Mouse (Mus musculus): ENCODE results near the gene Sh2d1b1. TPM values are rescaled to one million over a fixed set of nuclear protein-coding genes. Genes with fewer than 3 reads are reported as not detected.
"Not testable (repeated sequence)": the region's sequence is repeated elsewhere in the genome, so short reads cannot be mapped to it uniquely, and the experiment has no call there.

Gene Sh2d1b1
- polyA plus RNA-seq (2016; fragmentation: Nextera tagmentation; extraction: Ambion mirVana): 0.05 TPM in 1 of 2 replicates, not detected in the other

DNA sequence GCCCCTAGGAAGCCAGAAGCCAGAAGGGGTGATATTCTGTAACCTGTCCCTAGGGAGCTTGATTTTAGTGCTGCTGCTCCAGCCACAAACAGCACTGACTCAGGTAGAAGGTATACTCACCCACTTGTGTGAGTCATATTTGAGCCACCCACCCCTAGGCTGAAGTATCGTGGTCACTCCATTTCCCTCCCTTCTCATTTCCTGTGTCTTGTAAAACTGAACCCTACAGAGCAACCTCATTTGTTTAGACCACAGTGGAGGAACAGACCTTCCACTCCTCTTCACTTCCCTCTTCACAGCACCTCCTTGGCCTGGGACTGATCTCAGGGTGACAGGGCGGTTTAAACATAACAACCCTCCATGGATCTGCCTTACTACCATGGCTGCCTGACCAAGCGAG is at the start of gene Sh2d1b1:
Gene Sh2d1b1 (plus strand): TSS at position 305 of the 400 bp plus-strand sequence.
- H3K4me1 ChIP-seq: no peaks in the 10 kb centered on the region
- H3K27me3 ChIP-seq (ENCODE audit: low read depth, poor library complexity, severe bottlenecking): no peaks in the 10 kb centered on the region
- H3K4me3 ChIP-seq: no peak within 1 kb of the TSS
- WGBS: 77% methylated on average over 3 of the region's 3 CpGs
- no peaks in the 10 kb centered on the region for H3K9me3 ChIP-seq (replicated peaks)
- no peak within 1 kb of the TSS for H3K27ac ChIP-seq
- no peaks in the 10 kb centered on the region for H3K36me3 ChIP-seq
- no peak for DNase-seq (ENCODE audit: low spot score)

DNA sequence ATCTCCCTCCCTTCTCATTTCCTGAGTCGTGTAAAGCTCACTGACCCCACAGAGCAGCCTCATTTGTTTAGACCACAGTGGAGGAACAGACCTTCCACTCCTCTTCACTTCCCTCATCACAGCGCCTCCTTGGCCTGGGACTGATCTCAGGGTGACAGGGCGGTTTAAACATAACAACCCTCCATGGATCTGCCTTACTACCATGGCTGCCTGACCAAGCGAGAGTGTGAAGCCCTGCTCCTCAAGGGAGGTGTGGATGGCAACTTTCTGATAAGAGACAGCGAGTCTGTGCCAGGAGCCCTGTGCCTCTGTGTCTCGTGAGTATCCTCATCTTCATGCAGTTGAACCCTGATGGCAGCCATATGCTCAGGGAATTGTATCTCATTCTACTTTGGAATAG is 44.4 kb upstream of the Sh2d1b1 start, which contains the start of gene Sh2d1b2:
Gene Sh2d1b2 (plus strand): TSS at position 62 of the 400 bp plus-strand sequence.
- H3K27me3 ChIP-seq (ENCODE audit: low read depth, poor library complexity, severe bottlenecking); H3K4me3 ChIP-seq; H3K36me3 ChIP-seq; DNase-seq (ENCODE audit: low spot score); H3K9me3 ChIP-seq (replicated peaks); H3K4me1 ChIP-seq; H3K27ac ChIP-seq: not testable (repeated sequence)
- WGBS: 68% methylated on average over 6 of the region's 6 CpGs

DNA sequence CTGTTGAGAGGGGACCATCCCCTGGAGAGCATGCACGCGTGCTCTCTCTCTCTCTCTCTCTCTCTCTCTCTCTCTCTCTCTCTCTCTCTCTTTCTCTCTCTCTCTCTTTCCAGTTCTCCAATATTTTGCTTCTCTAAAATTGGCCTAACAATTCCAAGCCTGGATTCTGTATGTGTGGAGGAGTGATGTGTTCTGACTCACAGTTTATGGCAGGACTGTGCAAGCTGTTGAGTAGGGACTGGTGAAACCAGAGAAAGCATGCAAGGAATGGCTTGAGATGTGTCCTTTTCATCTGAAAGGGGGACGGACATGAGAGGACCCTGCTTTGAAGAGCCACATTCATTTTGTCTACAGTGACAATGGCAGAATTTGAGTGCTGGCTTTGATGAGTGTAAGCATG is 32.1 kb upstream of the Sh2d1b1 start:
- no peak overlapping the region for H3K27ac ChIP-seq
- no peak overlapping the region for H3K4me3 ChIP-seq
- H3K4me1 ChIP-seq: no peaks in the 10 kb centered on the region
- H3K27me3 ChIP-seq (ENCODE audit: low read depth, poor library complexity, severe bottlenecking): no peaks in the 10 kb centered on the region
- H3K9me3 ChIP-seq (replicated peaks): no peaks in the 10 kb centered on the region
- 90% methylated on average over 3 of the region's 3 CpGs for WGBS
- no peak for DNase-seq (ENCODE audit: low spot score)
- no peaks in the 10 kb centered on the region for H3K36me3 ChIP-seq

DNA sequence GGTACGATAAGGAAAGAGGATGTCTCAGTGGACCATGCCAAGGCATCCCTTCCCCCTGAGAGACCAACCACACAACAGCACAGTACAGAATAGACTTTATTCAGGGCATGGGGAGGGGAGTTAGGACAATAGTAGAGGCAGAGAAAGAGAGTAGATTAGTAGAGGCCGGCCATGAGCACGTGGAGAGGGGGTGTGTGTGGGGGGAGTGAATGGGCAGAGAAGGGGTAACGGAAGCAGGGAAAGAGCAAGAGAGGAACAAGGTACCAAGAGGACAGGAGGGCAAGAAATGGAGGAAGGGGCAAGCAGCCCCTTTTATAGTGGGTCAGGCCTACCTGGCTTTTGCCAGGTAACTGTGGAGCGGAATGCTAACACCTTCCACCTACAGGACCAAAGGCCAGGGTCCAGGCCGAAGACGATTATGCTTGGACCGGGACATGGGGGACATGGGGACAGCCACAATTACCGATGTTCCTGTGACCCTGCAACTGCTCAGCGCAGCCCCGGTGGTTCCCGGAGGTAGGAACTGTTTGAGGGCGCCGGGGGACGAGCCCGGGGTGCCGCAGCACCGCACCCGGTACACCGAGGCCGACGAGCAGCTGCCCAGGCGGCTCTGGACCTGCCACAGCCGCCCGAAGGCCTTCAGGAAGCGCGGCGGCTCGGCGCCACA is 22.1 kb upstream of the Sh2d1b1 start:
- H3K4me1 ChIP-seq: peaks cover 7% of the 10 kb centered on the region; the same call in 1 of the 2 replicates
- peak overlapping the region; percentile 92 for H3K27ac ChIP-seq
- no peaks in the 10 kb centered on the region for H3K27me3 ChIP-seq (ENCODE audit: low read depth, poor library complexity, severe bottlenecking)
- no peaks in the 10 kb centered on the region for H3K36me3 ChIP-seq
- H3K9me3 ChIP-seq (replicated peaks): no peaks in the 10 kb centered on the region
- WGBS: 28% methylated on average over 30 of the region's 30 CpGs
- peak overlapping the region; percentile 74 for H3K4me3 ChIP-seq
- no peak for DNase-seq (ENCODE audit: low spot score)

DNA sequence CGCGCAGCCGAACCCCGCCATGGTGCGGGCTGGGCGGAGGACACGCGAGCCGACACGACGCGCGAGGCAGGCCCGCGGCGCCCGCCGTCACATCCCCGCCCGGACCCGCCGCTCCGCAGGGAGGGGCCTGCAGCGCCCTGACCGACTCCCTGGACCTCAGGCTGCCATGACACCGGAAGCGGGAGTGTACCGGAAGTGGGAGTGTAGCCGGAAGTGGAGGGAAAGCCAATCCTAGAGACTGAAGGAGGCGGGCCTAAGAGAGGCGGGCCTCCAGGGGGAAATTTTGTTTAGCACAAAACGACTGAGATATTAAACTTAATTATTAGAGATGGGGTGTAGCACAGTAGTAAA is 21.6 kb upstream of the Sh2d1b1 start:
- Histone ChIP-seq H3K4me3 (peak overlapping the region; percentile 74), H3K4me1 (peaks cover 7% of the 10 kb centered on the region; the same call in 1 of the 2 replicates), H3K9me3 (replicated peaks) (no peaks in the 10 kb centered on the region), H3K36me3 (no peaks in the 10 kb centered on the region), H3K27ac (peak overlapping the region; percentile 92), H3K27me3 (ENCODE audit: low read depth, poor library complexity, severe bottlenecking) (no peaks in the 10 kb centered on the region)
- DNase-seq (ENCODE audit: low spot score): peak; percentile 93
- WGBS: 7% methylated on average over 32 of the region's 32 CpGs

DNA sequence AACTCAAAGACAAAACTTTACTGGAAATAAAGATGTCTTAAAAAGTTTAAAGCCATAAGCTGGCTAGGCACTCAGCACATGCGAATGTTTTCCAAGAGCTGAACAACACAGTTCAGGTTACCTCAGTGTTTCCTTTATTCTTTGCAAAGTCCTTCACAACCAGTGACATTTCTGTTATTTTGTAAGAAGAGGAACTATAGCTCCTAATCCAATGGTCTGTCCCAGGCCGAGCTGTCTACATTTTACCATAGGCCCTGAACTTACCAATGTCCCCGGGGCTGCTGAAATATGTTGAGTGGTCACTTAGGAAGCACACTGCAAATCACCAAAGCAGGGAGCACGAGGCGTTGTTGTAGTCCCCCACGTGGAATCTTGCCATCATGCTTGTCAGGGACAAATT is 6.8 kb upstream of the Sh2d1b1 start:
- no peak overlapping the region for H3K27ac ChIP-seq
- H3K9me3 ChIP-seq (replicated peaks): no peaks in the 10 kb centered on the region; the same call in 1 of the 2 replicates
- no peak for DNase-seq (ENCODE audit: low spot score)
- no peak overlapping the region for H3K4me3 ChIP-seq
- WGBS: 87% methylated on average over 6 of the region's 6 CpGs
- H3K27me3 ChIP-seq (ENCODE audit: low read depth, poor library complexity, severe bottlenecking): no peaks in the 10 kb centered on the region
- no peaks in the 10 kb centered on the region for H3K4me1 ChIP-seq
- H3K36me3 ChIP-seq: no peaks in the 10 kb centered on the region

DNA sequence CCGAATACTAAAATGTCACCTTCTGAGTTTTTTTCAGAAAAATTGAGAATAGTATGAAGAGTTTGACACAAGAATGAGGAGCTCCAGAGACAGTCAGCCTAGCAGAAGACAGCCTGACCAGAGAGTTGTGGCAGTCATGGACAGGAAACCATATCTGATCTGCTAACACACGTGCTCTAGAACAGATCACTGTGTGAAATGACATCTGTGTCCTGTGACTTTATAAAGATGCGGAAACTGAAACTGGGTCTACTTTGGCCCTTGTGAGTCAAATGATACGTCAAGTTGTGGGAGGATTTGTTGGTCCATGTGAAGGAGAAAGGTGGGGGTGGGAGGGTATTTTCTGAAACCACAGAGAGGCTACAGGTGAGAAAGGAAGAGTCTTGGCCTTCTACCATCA is 6.4 kb upstream of the Sh2d1b1 start:
- Histone ChIP-seq H3K27ac (no peak overlapping the region), H3K9me3 (replicated peaks) (no peaks in the 10 kb centered on the region; the same call in 1 of the 2 replicates), H3K27me3 (ENCODE audit: low read depth, poor library complexity, severe bottlenecking) (no peaks in the 10 kb centered on the region), H3K4me1 (no peaks in the 10 kb centered on the region), H3K36me3 (no peaks in the 10 kb centered on the region), H3K4me3 (no peak overlapping the region)
- DNase-seq (ENCODE audit: low spot score): no peak
- WGBS: 89% methylated on average over 4 of the region's 4 CpGs

DNA sequence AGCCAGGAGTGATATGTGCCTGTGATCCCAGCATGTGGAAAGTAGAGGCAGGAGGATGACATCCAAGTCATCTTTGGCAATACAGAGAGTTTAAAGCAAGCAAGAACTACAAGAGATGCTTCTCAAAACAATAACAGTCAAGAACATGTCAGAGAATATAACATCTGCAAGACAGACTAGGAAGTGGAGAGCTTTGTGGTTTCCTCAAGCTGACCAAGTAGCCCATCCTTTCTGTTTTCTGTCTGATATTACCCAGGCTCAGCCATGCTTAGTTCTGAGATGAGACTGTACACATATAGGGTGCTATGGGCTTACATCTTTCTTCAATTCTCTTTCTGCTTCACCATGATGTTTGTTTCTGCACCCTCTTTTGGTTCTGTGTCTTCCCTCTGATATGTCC is 3.9 kb upstream of the Sh2d1b1 start:
- DNase-seq (ENCODE audit: low spot score): no peak
- H3K27me3 ChIP-seq (ENCODE audit: low read depth, poor library complexity, severe bottlenecking): no peaks in the 10 kb centered on the region
- H3K36me3 ChIP-seq: no peaks in the 10 kb centered on the region
- no peak overlapping the region for H3K4me3 ChIP-seq
- H3K4me1 ChIP-seq: no peaks in the 10 kb centered on the region
- H3K27ac ChIP-seq: no peak overlapping the region
- no peaks in the 10 kb centered on the region for H3K9me3 ChIP-seq (replicated peaks)

DNA sequence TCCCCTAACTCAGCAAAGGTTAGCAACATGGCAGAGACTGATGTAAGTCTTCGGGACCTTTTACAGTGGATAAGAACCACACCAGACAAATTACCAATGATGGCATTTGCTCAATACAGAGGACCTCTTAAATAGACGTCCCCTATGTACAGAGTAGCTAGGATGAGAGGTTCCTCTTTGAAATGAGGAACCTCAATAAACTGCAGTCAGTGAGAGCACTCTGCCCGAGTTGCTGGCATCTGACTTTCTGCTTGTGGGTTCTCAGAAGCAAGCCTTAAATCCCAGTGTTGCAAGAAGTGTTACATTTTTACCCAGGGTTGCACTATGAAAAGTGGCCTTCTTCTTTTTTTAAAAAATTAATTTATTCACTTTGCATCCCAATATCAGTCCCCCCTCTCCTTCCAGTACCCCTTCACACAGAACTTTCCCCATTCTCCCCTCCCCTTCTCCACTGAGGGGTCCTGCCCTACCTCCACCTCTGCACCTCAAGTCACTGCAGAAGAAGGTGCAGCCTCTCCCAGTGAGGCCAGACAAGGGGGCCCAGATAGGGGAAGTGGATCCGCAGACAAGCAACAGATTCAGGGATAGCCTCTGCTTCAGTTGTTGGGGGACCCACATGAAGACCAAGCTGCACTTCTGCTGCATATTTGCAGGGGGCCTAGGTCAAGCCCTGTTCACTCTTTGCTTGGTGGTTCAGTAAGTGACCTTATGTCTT is 5.5 kb downstream of the Sh2d1b1 start:
- no peak for DNase-seq (ENCODE audit: low spot score)
- no peak overlapping the region for H3K4me3 ChIP-seq
- H3K9me3 ChIP-seq (replicated peaks): no peaks in the 10 kb centered on the region
- no peaks in the 10 kb centered on the region for H3K36me3 ChIP-seq
- no peaks in the 10 kb centered on the region for H3K4me1 ChIP-seq
- WGBS: 73% methylated on average over 4 of the region's 4 CpGs
- no peak overlapping the region for H3K27ac ChIP-seq
- H3K27me3 ChIP-seq (ENCODE audit: low read depth, poor library complexity, severe bottlenecking): no peaks in the 10 kb centered on the region

DNA sequence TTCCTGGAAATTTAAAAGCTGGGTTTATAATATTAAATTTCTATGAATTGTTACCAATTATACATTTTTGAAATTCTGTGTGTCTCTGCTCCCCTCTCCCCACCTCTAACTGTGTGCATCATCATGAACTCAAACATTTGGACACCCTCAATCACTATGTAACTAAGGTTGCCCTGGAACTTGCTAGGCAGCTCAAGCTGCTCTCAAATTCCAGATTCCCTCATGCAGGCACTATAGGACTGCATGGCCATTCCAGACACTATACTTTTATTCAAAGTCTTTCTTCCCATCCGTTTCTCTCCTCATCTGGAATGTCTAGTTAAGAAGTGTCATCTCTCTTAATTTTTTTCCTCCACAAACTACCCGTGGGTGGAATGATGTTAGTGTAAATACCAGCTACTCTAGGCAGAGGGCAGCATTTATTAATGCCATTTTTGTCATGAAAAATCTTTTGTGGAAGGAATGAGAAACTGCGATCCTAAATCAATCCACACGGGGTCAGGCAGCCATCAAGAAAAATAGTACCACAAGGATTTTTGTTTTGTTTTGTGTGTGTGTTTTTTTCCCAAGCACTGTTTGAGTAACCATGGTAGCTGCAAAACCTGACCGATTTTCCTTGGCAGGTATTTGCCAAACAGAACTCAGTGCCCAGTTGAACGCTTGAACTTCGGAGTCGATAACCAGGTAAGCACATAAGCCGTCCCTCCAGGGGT is 15.3 kb downstream of the Sh2d1b1 start:
- 54% methylated on average over 9 of the region's 9 CpGs for WGBS

DNA sequence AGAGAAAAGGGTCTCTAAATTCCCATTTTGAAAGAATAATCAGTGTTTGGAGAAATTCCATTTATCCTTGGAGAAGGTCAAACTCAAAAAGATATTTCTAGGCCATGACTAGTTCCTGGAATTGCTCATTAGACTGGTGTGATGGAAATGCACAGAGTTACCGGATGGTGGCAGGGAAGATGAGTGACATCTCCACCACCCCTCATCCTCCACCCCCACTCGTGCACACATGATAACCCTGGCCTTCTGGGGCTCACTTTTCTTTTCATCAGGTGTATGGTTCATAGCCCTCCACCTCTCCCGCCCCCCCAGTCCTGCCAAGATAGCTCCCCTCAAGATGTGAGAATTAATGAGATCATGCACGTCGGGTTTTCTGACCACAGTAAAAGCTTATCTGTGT is 16.1 kb downstream of the Sh2d1b1 start:
- peak; percentile 18 for DNase-seq (ENCODE audit: low spot score)
- no peaks in the 10 kb centered on the region for H3K4me1 ChIP-seq
- no peak overlapping the region for H3K27ac ChIP-seq
- H3K4me3 ChIP-seq: no peak overlapping the region
- no peaks in the 10 kb centered on the region for H3K27me3 ChIP-seq (ENCODE audit: low read depth, poor library complexity, severe bottlenecking)
- H3K9me3 ChIP-seq (replicated peaks): no peaks in the 10 kb centered on the region
- no peaks in the 10 kb centered on the region for H3K36me3 ChIP-seq
- 89% methylated on average over 5 of the region's 5 CpGs for WGBS

More for the DNA sequence above, 15.3 kb downstream of the Sh2d1b1 start:
- peak overlapping the region; percentile 42; the same call in 1 of the 2 replicates for H3K27ac ChIP-seq
- no peaks in the 10 kb centered on the region for H3K27me3 ChIP-seq (ENCODE audit: low read depth, poor library complexity, severe bottlenecking)
- no peak overlapping the region for H3K4me3 ChIP-seq
- DNase-seq (ENCODE audit: low spot score): peak; percentile 46
- no peaks in the 10 kb centered on the region for H3K9me3 ChIP-seq (replicated peaks)
- H3K4me1 ChIP-seq: no peaks in the 10 kb centered on the region
- H3K36me3 ChIP-seq: no peaks in the 10 kb centered on the region

DNA sequence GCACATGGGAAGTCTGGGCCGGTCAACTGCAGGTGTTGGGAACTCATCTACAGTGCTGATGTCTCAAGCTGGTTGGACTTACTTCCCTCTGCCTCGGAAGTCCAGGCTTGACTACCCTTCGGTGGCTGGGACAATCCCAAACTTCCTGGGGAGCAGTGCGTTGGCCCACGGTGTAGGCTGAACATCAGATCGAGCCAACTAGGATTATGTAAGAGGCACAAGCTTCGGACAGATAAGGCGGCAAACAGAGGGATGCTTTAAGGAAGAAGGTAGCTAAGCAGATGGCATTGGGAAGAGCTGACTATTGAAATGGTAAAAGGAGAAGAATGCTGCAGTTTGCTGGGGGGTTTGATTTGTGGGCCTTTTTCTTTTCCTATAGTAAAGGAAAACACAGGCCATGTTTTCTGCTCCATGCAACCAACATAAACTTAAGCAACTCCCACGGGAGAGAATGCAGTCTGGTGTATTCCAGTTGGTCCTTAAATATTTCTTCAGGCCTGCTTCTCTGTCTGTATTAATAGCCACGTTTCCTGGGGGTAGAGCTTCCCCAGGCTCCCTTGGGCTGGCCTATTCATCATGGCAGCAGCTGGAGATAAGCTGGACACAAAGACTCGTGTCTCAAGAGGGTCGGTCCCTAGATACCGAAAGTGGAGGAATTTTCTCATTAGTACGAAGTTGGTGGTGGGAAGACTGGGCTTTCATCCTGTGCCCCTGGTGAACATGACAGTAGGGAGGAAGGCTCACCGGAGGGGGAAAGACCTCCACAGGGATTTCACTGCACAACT is 17.9 kb downstream of the Sh2d1b1 start:
- no peaks in the 10 kb centered on the region for H3K9me3 ChIP-seq (replicated peaks)
- H3K27ac ChIP-seq: no peak overlapping the region
- H3K4me1 ChIP-seq: no peaks in the 10 kb centered on the region
- no peak for DNase-seq (ENCODE audit: low spot score)
- H3K4me3 ChIP-seq: no peak overlapping the region
- no peaks in the 10 kb centered on the region for H3K27me3 ChIP-seq (ENCODE audit: low read depth, poor library complexity, severe bottlenecking)
- H3K36me3 ChIP-seq: no peaks in the 10 kb centered on the region
- 85% methylated on average over 15 of the region's 15 CpGs for WGBS
